Mouse (Mus musculus): Measurements from ENCODE around the gene Mrpl53.

Gene Mrpl53

GRCm38 (mm10) chr6:83108762-83109668 is at the start of gene Mrpl53:
Gene Mrpl53 (plus strand): TSS chr6:83109040.
- DNase-seq = peak; percentile 88

- no peak for DNase-seq
These were observed 42.8 kb upstream of the Mrpl53 start for GRCm38 (mm10) chr6:83065995-83066394.

GRCm38 (mm10) chr6:83066441-83066840 is 42.4 kb upstream of the Mrpl53 start:
- DNase-seq = no peak

GRCm38 (mm10) chr6:83068221-83068620 is 40.6 kb upstream of the Mrpl53 start:
- DNase-seq = peak; percentile 11

GRCm38 (mm10) chr6:83068706-83069487 is 39.9 kb upstream of the Mrpl53 start:
- peak; percentile 59 for DNase-seq

- DNase-seq = peak; percentile 42
These were observed 39.2 kb upstream of the Mrpl53 start for GRCm38 (mm10) chr6:83069488-83070246.

GRCm38 (mm10) chr6:83070247-83070310 is 38.8 kb upstream of the Mrpl53 start, which contains the start of gene Tlx2:
Gene Tlx2 (minus strand): TSS chr6:83070293.
- no peak for DNase-seq

- peak; percentile 51 for DNase-seq
These were observed 38.3 kb upstream of the Mrpl53 start for GRCm38 (mm10) chr6:83070311-83071219.

- no peak for DNase-seq
These were observed 37.6 kb upstream of the Mrpl53 start for GRCm38 (mm10) chr6:83071220-83071619.

GRCm38 (mm10) chr6:83074979-83075378 is 33.9 kb upstream of the Mrpl53 start:
- no peak for DNase-seq

GRCm38 (mm10) chr6:83077630-83078323 is 31.1 kb upstream of the Mrpl53 start, which contains the start of gene Pcgf1:
Gene Pcgf1 (plus strand): TSS chr6:83077869.
- DNase-seq = no peak

GRCm38 (mm10) chr6:83078324-83078858 is 30.4 kb upstream of the Mrpl53 start:
- peak; percentile 100 for DNase-seq

- no peak for DNase-seq
These were observed 28.6 kb upstream of the Mrpl53 start for GRCm38 (mm10) chr6:83080210-83080609.

- no peak for DNase-seq
These were observed 25.3 kb upstream of the Mrpl53 start for GRCm38 (mm10) chr6:83083497-83083896.

GRCm38 (mm10) chr6:83084477-83084876 is 24.4 kb upstream of the Mrpl53 start:
- DNase-seq = no peak

- DNase-seq = peak; percentile 13
These were observed 22.5 kb upstream of the Mrpl53 start, which contains the start of gene Lbx2 for GRCm38 (mm10) chr6:83086121-83087035. Gene Lbx2 (plus strand): TSS chr6:83086367.

GRCm38 (mm10) chr6:83087205-83087925 is 21.5 kb upstream of the Mrpl53 start:
- DNase-seq = peak; percentile 52

- DNase-seq = no peak
These were observed 20.9 kb upstream of the Mrpl53 start for GRCm38 (mm10) chr6:83087926-83088260.

- peak; percentile 23 for DNase-seq
These were observed 16.3 kb upstream of the Mrpl53 start for GRCm38 (mm10) chr6:83092416-83093127.

Data from kidney, adult 18-20 months (tissue).